Mouse (Mus musculus): ENCODE measurements around the gene Napsa. TPM values are rescaled to one million over a fixed set of nuclear protein-coding genes. Genes with fewer than 3 reads are reported as not detected.

Gene Napsa
- polyA plus RNA-seq, 1 experiment from 2014 or later = 2.7 TPM

GRCm38 (mm10) chr7:44531946-44532732, 40.0 kb upstream of the Napsa start, which contains the start of gene Spib:
Gene Spib (minus strand): TSS chr7:44532071.
- ATAC-seq = no peak
- CTCF ChIA-PET = interaction anchor here (0.8 to 1.2 kb wide), 2 partner anchors 10 to 17 kb away, joined by 3 to 4 read pairs; no protein-coding TSS in a partner anchor
- DNase-seq (ENCODE audit: low read depth, low spot score) = no peak
- POLR2A ChIA-PET = no interaction called here
- no peak for TF ChIP-seq CTCF (IDR thresholded peaks at IDR 0.05)
- in situ Hi-C loops (cut with MboI; ENCODE audit: low pct_unique_long_range_greater_than_20kb) = no loop called here
- no peaks in the 10 kb centered on the region for H3K27me3 ChIP-seq

GRCm38 (mm10) chr7:44532918-44533745, 39.0 kb upstream of the Napsa start:
- CTCF ChIA-PET = interaction anchor here (0.8 to 1.2 kb wide), 2 partner anchors 11 to 16 kb away, joined by 3 to 4 read pairs; no protein-coding TSS in a partner anchor
- POLR2A ChIA-PET = no interaction called here
- DNase-seq (ENCODE audit: low read depth, low spot score) (no peak), ATAC-seq (no peak)
- H3K27me3 ChIP-seq = no peaks in the 10 kb centered on the region
- no peak for TF ChIP-seq CTCF (IDR thresholded peaks at IDR 0.05)
- in situ Hi-C loops (cut with MboI; ENCODE audit: low pct_unique_long_range_greater_than_20kb) = no loop called here

DNA sequence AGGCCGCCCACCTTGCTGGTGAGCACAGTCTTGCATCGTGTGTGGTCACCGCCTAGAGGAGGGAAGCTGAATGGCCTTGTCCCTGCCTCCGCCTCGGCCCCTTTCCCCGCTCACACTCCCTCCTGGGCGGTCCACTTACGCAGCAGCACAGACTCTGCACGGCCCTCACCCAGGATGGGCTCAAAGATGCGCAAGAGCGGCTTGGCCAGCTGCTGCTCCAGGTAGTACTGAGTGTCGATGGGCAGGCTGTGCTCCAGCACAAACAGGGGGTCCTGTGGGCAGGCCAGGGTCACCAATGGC, 38.5 kb upstream of the Napsa start:
- in situ Hi-C loops (cut with MboI; ENCODE audit: low pct_unique_long_range_greater_than_20kb) = no loop called here
- TF ChIP-seq CTCF (IDR thresholded peaks at IDR 0.05) = no peak
- no peak for DNase-seq (ENCODE audit: low read depth, low spot score)
- ATAC-seq = no peak
- ChIA-PET POLR2A (no interaction called here), CTCF (no interaction called here)
- no peaks in the 10 kb centered on the region for H3K27me3 ChIP-seq

DNA sequence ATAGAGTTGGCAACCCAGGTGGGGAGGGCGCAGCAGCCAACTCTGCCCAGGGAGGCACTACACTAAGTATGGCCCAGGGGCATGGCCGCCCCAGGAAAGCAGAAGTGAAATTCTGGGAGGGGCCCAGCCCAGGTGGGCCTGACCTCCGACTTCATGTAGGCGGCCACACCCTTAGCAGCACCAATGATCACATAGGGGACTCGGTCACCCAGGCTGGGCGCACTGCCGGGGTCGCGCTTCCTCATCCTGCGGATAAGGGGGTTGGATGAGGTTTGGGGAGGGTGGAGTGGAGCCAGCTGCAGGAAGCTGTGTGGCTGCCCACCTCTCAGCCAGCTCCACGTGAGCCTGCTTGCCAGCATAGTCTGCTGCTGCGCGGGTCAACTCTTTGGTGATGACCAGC, 37.9 kb upstream of the Napsa start:
- DNase-seq (ENCODE audit: low read depth, low spot score) (no peak), ATAC-seq (no peak)
- TF ChIP-seq CTCF (IDR thresholded peaks at IDR 0.05) = no peak
- H3K27me3 ChIP-seq = no peaks in the 10 kb centered on the region
- POLR2A ChIA-PET = no interaction called here
- in situ Hi-C loops (cut with MboI; ENCODE audit: low pct_unique_long_range_greater_than_20kb) = no loop called here
- CTCF ChIA-PET = no interaction called here

DNA sequence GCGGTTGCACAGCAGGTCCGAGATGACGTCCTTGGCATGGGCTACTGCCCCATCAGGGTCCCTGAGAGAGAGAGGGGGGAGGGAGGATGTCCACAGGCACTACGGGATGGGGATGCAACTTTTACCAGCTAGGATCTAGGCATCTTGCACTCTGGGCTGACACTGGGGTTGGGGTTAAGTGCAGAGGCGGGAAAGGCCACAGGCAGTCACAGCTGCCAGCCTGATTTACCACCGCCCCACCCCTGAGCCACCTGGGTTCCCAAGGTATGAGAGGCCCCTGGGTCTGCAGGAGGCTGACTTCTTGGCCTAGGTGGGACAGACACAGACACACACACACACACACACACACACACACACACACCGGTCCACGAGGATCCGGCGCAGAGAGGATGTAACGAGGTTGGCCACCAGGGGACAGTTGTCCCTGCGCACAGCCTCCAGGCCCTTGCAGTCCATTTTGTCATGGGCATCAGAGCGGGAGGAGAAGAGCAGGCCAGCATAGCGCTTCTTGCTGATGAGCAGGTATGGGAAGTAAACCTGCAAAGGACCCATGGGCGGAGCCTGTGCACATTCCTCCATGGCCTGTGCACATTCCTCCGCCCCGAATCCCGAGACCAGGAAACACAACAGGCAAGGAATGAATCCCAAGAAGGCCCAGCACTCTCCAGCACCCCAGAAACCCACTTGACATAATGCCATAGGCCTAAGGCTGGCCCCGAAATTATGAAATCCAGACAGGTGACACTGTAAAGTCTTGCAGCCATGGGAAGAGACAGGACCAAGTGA, 37.3 kb upstream of the Napsa start:
- in situ Hi-C loops (cut with MboI; ENCODE audit: low pct_unique_long_range_greater_than_20kb) = no loop called here
- H3K27me3 ChIP-seq = no peaks in the 10 kb centered on the region
- ATAC-seq = no peak
- no peak for DNase-seq (ENCODE audit: low read depth, low spot score)
- CTCF ChIA-PET = interaction anchor here (2.7 kb wide), 1 partner anchor 13 kb away, joined by 12 read pairs; no protein-coding TSS in a partner anchor
- POLR2A ChIA-PET = interaction anchor here (2.7 kb wide), 1 partner anchor 12 kb away, joined by 6 read pairs; no protein-coding TSS in a partner anchor
- no peak for TF ChIP-seq CTCF (IDR thresholded peaks at IDR 0.05)

GRCm38 (mm10) chr7:44535657-44536589, 36.3 kb upstream of the Napsa start:
- ATAC-seq (no peak), DNase-seq (ENCODE audit: low read depth, low spot score) (no peak)
- H3K27me3 ChIP-seq = no peaks in the 10 kb centered on the region
- in situ Hi-C loops (cut with MboI; ENCODE audit: low pct_unique_long_range_greater_than_20kb) = no loop called here
- ChIA-PET POLR2A (interaction anchor here (0.6 to 2.7 kb wide), 5 partner anchors 11 to 526 kb away, joined by 4 to 6 read pairs (median 4); partner anchors contain the start of gene Nr1h2), CTCF (interaction anchor here (0.8 to 2.9 kb wide), 5 partner anchors 9 to 25 kb away, joined by 3 to 26 read pairs (median 12); partner anchors contain the start of gene Pold1)
- TF ChIP-seq CTCF (IDR thresholded peaks at IDR 0.05) = no peak

- DNase-seq (ENCODE audit: low read depth, low spot score) (peak; percentile 68), ATAC-seq (peak; percentile 28)
- no peak for TF ChIP-seq CTCF (IDR thresholded peaks at IDR 0.05)
- H3K27me3 ChIP-seq = no peaks in the 10 kb centered on the region
- ChIA-PET CTCF (interaction anchor here (0.8 to 2.9 kb wide), 5 partner anchors 10 to 24 kb away, joined by 3 to 26 read pairs (median 12); partner anchors contain the start of gene Pold1), POLR2A (interaction anchor here (0.8 to 2.7 kb wide), 4 partner anchors 10 to 17 kb away, joined by 4 to 6 read pairs (median 4); partner anchors contain the start of gene Nr1h2)
- in situ Hi-C loops (cut with MboI; ENCODE audit: low pct_unique_long_range_greater_than_20kb) = no loop called here
Observed at GRCm38 (mm10) chr7:44536590-44536968, 35.6 kb upstream of the Napsa start.

- no peak for TF ChIP-seq CTCF (IDR thresholded peaks at IDR 0.05)
- DNase-seq (ENCODE audit: low read depth, low spot score) (no peak), ATAC-seq (peak; percentile 31)
- in situ Hi-C loops (cut with MboI; ENCODE audit: low pct_unique_long_range_greater_than_20kb) = no loop called here
- CTCF ChIA-PET = interaction anchor here (1.1 to 2.9 kb wide), 4 partner anchors 10 to 24 kb away, joined by 3 to 26 read pairs (median 18); partner anchors contain the start of gene Pold1
- POLR2A ChIA-PET = interaction anchor here (0.7 to 2.7 kb wide), 3 partner anchors 10 to 17 kb away, joined by 3 to 6 read pairs (median 4); partner anchors contain the start of genes Nr1h2 and Pold1
- no peaks in the 10 kb centered on the region for H3K27me3 ChIP-seq
Observed at GRCm38 (mm10) chr7:44537009-44537408, 35.2 kb upstream of the Napsa start.

DNA sequence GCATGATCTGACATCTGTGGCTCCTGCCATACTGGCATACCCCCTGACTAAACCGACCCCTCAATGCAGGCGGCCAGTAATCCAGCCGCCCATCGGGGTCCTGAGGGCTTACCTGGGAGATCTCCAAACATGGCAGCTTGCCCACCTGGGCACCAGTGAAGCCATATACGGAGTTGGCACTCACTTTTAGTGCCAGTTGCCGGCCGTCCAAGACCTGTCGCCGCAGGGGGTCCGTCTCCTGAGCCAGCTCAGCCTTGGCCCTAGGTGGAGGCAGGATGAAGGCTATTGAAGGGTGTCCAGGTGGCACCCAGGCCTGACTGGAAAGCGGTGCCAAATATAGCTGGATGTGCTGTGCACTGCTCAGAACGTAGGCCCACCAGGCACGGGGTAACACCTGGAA, 34.7 kb upstream of the Napsa start:
- no peak for DNase-seq (ENCODE audit: low read depth, low spot score)

More for the DNA sequence above, 34.7 kb upstream of the Napsa start:
- POLR2A ChIA-PET = interaction anchor here (0.7 kb wide), 1 partner anchor 11 kb away, joined by 3 read pairs; the partner anchor contains the start of gene Pold1
- TF ChIP-seq CTCF (IDR thresholded peaks at IDR 0.05) = no peak
- no peaks in the 10 kb centered on the region for H3K27me3 ChIP-seq
- in situ Hi-C loops (cut with MboI; ENCODE audit: low pct_unique_long_range_greater_than_20kb) = no loop called here
- ATAC-seq = no peak
- CTCF ChIA-PET = interaction anchor here (2.6 to 2.9 kb wide), 3 partner anchors 10 to 16 kb away, joined by 12 to 26 read pairs (median 23); partner anchors contain the start of gene Pold1
